Mouse (Mus musculus): ENCODE results near the gene Bckdha. TPM values are rescaled to one million over a fixed set of nuclear protein-coding genes. Genes with fewer than 3 reads are reported as not detected.

Bckdha gene
- total and polyA plus RNA-seq, 2 experiments, result 273 to 521 TPM

DNA sequence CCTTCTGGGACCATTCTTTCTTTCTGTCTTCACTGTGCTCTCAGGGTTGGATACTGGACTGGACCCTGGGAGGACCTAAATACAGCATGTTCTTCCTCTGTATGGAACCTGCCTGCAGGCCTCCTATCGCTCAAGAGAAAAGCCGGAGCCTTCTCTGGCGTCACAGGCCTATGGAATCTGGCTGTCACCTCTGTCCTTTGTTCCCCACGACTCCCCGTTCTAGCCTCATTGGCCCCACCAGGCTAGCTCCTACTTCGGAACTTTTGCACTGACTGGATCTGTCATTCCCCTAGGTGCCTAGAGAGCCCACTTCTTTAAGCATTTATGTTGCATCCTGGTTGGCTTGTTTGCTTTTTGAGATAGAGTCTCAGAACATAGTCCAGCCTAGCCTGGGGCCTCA lies 25.9 kb upstream of the Bckdha start:
- H3K36me3 ChIP-seq (ENCODE audit: control insufficient read depth, insufficient read depth, low read length), result no peaks in the 10 kb centered on the region
- 93% methylated on average over 6 of the region's 6 CpGs for WGBS
- TF ChIP-seq POLR2A (IDR thresholded peaks at IDR 0.05; ENCODE audit: extremely low read depth, insufficient read depth, low read length) (no peak), CTCF (IDR thresholded peaks at IDR 0.05; ENCODE audit: low read depth, low read length) (no peak)
- no peak for DNase-seq (ENCODE audit: extremely low read depth, low read depth, low spot score)
- peaks cover 6% of the 10 kb centered on the region; the same call in 1 of the 2 replicates for H3K27me3 ChIP-seq (ENCODE audit: control insufficient read depth, insufficient read depth, low read length)
- H3K27ac ChIP-seq (replicated peaks; ENCODE audit: insufficient read depth, low read depth, low read length), result no peak overlapping the region
- H3K9ac ChIP-seq (ENCODE audit: low read depth, low read length), result no peak overlapping the region
- no peak overlapping the region for H3K4me3 ChIP-seq (ENCODE audit: insufficient read depth, low read depth, low read length)
- H3K4me1 ChIP-seq (ENCODE audit: control insufficient read depth, insufficient read depth, low read length), result peaks cover 5% of the 10 kb centered on the region; the same call in 1 of the 2 replicates
- H3K79me2 ChIP-seq (ENCODE audit: control insufficient read depth, insufficient read depth, low read length), result no peaks in the 10 kb centered on the region

DNA sequence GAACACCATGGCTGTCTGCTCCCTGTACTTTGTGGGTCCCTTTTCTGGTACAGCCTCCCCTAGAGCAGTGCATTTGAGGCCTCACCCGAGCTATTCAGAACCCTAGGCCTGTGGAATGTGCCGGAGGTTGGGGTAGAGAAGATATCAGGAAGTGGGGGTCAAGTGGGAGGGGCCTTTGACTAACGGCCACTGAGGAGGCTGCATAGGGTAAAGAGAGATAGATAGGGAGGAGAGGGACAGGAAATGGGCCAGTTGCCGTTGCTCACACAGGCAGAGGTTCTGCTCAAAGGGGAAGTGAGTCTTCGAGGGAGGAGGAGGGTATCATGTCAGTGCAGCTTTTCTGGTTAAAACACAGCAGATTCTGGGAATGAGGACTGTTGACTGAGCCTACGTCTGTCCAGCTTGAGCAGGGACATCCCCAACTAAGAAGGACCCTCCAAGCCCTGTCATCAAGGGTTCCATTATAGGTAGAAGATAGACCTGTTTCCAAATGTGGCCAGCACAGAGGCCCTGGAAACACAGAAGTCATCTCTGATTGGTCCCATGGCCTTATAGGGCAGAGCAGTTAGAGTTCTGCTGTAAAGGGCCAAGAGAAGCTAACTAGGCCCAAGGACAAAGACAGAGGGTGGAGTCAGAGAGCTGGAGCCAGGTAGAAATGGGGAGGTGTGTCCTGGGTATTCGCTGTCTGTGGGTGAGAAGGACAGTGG lies 24.8 kb upstream of the Bckdha start:
- TF ChIP-seq CTCF (IDR thresholded peaks at IDR 0.05; ENCODE audit: low read depth, low read length), result no peak
- 78% methylated on average over 7 of the region's 7 CpGs for WGBS
- peak; percentile 35 for DNase-seq (ENCODE audit: extremely low read depth, low read depth, low spot score)
- H3K79me2 ChIP-seq (ENCODE audit: control insufficient read depth, insufficient read depth, low read length), result no peaks in the 10 kb centered on the region
- peaks cover 6% of the 10 kb centered on the region; the same call in 1 of the 2 replicates for H3K27me3 ChIP-seq (ENCODE audit: control insufficient read depth, insufficient read depth, low read length)
- no peaks in the 10 kb centered on the region for H3K36me3 ChIP-seq (ENCODE audit: control insufficient read depth, insufficient read depth, low read length)
- peak overlapping the region; percentile 1; the same call in 1 of the 2 replicates for H3K9ac ChIP-seq (ENCODE audit: low read depth, low read length)
- no peak overlapping the region for H3K4me3 ChIP-seq (ENCODE audit: insufficient read depth, low read depth, low read length)
- peak overlapping the region; percentile 47; the same call in 1 of the 2 replicates for H3K27ac ChIP-seq (replicated peaks; ENCODE audit: insufficient read depth, low read depth, low read length)
- H3K4me1 ChIP-seq (ENCODE audit: control insufficient read depth, insufficient read depth, low read length), result peaks cover 5% of the 10 kb centered on the region; the same call in 1 of the 2 replicates

DNA sequence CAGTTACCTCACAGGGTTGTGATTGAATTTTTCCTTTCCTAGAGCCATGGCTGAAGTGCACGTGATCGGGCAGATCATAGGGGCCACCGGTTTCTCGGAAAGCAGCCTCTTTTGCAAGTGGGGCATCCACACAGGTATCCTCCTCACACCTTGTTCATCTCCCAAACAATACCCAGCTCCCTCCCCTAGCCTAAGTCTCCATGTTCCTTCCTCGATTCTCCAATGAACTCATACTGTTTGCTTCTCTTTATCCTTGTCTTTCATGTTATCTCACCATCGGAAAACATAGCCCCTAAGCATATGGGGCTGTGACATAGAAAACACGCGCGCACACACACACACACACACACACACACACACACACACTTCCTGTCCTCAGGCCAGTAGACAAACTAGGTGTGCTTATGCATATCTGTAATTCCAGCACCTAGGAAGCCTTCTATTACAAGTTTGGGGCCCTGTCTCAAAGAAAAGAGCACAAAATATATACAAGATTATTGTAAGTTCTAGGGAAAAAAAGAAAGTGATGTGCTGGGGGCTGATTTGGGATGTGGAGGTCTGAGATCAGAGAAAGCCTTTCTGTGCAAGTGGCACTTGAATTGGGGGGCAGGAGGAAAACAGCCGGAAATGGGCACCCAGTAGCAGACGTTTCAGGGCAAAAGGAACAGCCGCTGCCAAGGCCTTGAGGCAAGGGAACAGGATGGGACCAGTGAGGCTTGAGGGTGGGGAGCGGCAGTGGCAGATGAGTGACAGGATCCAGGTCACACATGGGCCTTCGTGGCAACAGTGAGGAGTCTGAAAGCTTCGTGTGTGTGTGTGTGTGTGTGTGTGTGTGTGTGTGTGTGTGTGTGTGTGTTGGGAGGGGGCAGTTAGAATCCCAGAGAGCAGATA lies 22.8 kb upstream of the Bckdha start:
- no peak for DNase-seq (ENCODE audit: extremely low read depth, low read depth, low spot score)
- H3K27ac ChIP-seq (replicated peaks; ENCODE audit: insufficient read depth, low read depth, low read length), result no peak overlapping the region
- no peaks in the 10 kb centered on the region for H3K27me3 ChIP-seq (ENCODE audit: control insufficient read depth, insufficient read depth, low read length)
- 67% methylated on average over 15 of the region's 15 CpGs for WGBS
- H3K4me1 ChIP-seq (ENCODE audit: control insufficient read depth, insufficient read depth, low read length), result peaks cover 5% of the 10 kb centered on the region; the same call in 1 of the 2 replicates
- no peak overlapping the region for H3K9ac ChIP-seq (ENCODE audit: low read depth, low read length)
- no peaks in the 10 kb centered on the region for H3K79me2 ChIP-seq (ENCODE audit: control insufficient read depth, insufficient read depth, low read length)
- TF ChIP-seq POLR2A (IDR thresholded peaks at IDR 0.05; ENCODE audit: extremely low read depth, insufficient read depth, low read length) (no peak), CTCF (IDR thresholded peaks at IDR 0.05; ENCODE audit: low read depth, low read length) (no peak)
- no peak overlapping the region for H3K4me3 ChIP-seq (ENCODE audit: insufficient read depth, low read depth, low read length)
- H3K36me3 ChIP-seq (ENCODE audit: control insufficient read depth, insufficient read depth, low read length), result no peaks in the 10 kb centered on the region

DNA sequence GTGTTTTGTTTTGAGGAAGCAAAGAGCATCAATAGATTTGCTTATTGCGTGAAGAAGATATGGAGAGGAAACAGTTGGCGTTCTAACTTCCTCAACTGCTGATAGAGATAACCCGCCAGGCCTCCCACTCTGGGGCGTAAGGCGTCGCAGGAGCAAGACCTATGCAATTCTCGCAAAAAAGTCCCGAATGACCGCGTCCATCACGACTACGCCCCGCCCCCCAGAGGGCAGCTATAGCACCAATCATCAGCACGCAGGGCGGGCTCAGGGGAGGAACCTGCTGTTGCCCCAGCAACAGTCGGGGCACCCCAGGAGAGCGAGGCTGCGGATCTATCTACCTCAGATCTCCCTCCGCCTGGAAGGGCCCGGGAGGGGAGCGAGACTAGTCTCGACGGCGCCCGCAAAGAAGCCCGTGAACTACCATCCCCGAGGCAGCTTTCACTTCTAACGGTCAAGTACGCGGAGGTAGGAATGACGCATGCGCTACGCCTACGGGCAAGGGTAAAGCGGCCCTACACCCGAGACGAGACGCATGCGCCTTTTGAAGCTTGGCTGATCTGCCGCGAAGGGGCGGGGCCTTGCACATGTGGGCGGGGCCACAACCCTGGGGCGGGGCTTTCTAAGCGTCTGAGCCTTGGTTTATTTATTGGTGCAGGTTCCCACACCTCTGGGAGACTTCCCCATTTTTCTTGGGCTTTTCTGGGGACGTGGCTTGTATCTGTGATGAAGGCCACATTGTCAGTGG lies 21.9 kb upstream of the Bckdha start, which contains the start of gene B9d2:
TSS of gene B9d2 (plus strand) at position 267 of the 745 bp plus-strand sequence.
- DNase-seq (ENCODE audit: extremely low read depth, low read depth, low spot score), result peak; percentile 81
- TF ChIP-seq POLR2A (IDR thresholded peaks at IDR 0.05; ENCODE audit: extremely low read depth, insufficient read depth, low read length), result 0 out of 2 replicates have a peak, but pooled peaks have one; percentile 29
- TF ChIP-seq CTCF (IDR thresholded peaks at IDR 0.05; ENCODE audit: low read depth, low read length), result no peak
- Histone ChIP-seq H3K9ac (ENCODE audit: low read depth, low read length) (peak within 1 kb of the TSS; percentile 80), H3K36me3 (ENCODE audit: control insufficient read depth, insufficient read depth, low read length) (no peaks in the 10 kb centered on the region), H3K27ac (replicated peaks; ENCODE audit: insufficient read depth, low read depth, low read length) (peak within 1 kb of the TSS; percentile 91), H3K27me3 (ENCODE audit: control insufficient read depth, insufficient read depth, low read length) (no peaks in the 10 kb centered on the region), H3K4me3 (ENCODE audit: insufficient read depth, low read depth, low read length) (peak within 1 kb of the TSS; percentile 81), H3K4me1 (ENCODE audit: control insufficient read depth, insufficient read depth, low read length) (peaks cover 6% of the 10 kb centered on the region), H3K79me2 (ENCODE audit: control insufficient read depth, insufficient read depth, low read length) (no peaks in the 10 kb centered on the region)
- under 1% methylated on average over 46 of the region's 46 CpGs for WGBS

DNA sequence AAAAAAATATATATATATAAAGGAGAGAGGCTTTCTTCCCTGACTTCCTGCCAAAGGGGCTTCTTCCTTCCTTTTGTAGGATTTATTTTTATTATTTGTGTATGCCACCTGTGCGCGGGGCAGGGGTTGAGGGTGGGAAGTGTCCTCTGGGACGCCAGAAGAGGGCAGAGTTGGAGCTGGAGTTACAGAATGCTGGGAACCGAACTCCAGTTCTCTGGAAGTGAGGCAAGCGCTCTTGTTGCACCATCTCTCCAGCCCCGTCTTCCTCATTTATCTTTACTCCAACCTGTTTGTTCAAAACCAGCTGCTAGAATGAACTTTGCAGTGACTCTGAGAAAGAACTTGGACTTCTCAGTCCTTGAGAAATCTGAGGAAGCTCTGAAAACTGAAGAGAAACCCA lies 21.2 kb upstream of the Bckdha start:
- no peak overlapping the region for H3K27ac ChIP-seq (replicated peaks; ENCODE audit: insufficient read depth, low read depth, low read length)
- peak; percentile 50 for TF ChIP-seq CTCF (IDR thresholded peaks at IDR 0.05; ENCODE audit: low read depth, low read length)
- no peak for TF ChIP-seq POLR2A (IDR thresholded peaks at IDR 0.05; ENCODE audit: extremely low read depth, insufficient read depth, low read length)
- H3K27me3 ChIP-seq (ENCODE audit: control insufficient read depth, insufficient read depth, low read length), result peaks cover 1% of the 10 kb centered on the region; the same call in 1 of the 2 replicates
- DNase-seq (ENCODE audit: extremely low read depth, low read depth, low spot score), result peak; percentile 45
- H3K4me1 ChIP-seq (ENCODE audit: control insufficient read depth, insufficient read depth, low read length), result peaks cover 6% of the 10 kb centered on the region
- WGBS, result 6% methylated on average over 6 of the region's 6 CpGs
- no peak overlapping the region for H3K4me3 ChIP-seq (ENCODE audit: insufficient read depth, low read depth, low read length)
- H3K36me3 ChIP-seq (ENCODE audit: control insufficient read depth, insufficient read depth, low read length), result no peaks in the 10 kb centered on the region
- no peak overlapping the region for H3K9ac ChIP-seq (ENCODE audit: low read depth, low read length)
- H3K79me2 ChIP-seq (ENCODE audit: control insufficient read depth, insufficient read depth, low read length), result no peaks in the 10 kb centered on the region

Measured in liver, adult 2 months (tissue).